Mouse (Mus musculus) c-Kit-positive CD71-positive TER-119-positive erythroid progenitor cells, embryonic 14.5 days (primary cell): ENCODE measurements around the gene Hist1h3g.

Experiments
- DNase-seq: peaks from one replicate; pipeline ENCODE4 v3.0.0-alpha.2; 2013; ENCODE audit warnings: low spot score

Hist1h3g gene

GRCm38 (mm10) chr13:23535137-23536075 is at the start of gene Hist1h3g:
Gene Hist1h3g, plus strand, starts transcription at chr13:23535422.
- DNase-seq = peak; percentile 96

DNA sequence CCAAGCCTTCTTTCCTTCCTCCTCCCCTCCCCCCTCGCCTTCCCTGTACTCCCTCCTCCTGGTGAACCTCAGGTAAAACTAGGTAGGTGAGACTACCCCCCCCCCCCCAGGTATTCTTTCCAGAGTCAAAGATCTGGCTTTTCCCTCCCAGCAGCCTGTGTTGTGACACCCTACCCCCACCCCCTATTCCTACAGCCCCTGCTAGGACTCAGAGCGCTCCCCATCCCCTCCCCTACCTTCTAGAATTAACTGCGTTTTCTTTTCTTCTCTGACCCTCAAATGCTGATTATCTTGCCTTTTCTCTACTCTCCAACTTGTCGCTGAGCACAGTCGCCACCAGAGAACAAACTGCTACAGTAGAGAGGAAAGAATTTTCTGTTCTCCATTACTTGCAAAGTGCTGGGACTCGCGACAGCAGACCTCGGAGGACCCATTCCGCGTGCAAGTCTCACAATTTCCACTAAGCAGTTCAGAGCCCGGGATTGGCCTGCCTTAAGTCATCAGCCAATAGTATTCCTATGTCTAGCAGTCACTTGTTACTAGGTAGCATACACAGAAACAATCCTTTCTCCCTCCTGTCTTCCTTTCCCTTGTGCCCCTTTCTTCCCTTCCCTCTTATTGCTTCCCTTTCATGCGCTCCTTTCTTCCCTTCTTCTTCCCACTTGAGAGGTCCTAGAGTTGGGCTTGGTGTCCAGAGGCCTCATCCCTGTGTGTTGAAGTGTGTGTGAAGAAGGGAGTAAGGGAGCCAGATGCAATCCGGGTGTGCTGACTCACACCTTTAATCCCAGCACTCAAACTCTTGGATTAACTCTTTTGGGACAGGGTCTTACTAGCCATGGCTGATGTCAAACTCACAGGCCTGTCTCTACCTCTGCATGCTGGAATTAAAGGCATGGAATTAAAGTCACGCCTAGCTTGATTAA is 46.6 kb upstream of the Hist1h3g start, which contains the start of gene Btn2a2:
Gene Btn2a2, minus strand, starts transcription at position 458 of the 923 bp plus-strand sequence.
- DNase-seq = no peak

- no peak for DNase-seq
These were observed 44.4 kb upstream of the Hist1h3g start for GRCm38 (mm10) chr13:23490863-23491262.

DNA sequence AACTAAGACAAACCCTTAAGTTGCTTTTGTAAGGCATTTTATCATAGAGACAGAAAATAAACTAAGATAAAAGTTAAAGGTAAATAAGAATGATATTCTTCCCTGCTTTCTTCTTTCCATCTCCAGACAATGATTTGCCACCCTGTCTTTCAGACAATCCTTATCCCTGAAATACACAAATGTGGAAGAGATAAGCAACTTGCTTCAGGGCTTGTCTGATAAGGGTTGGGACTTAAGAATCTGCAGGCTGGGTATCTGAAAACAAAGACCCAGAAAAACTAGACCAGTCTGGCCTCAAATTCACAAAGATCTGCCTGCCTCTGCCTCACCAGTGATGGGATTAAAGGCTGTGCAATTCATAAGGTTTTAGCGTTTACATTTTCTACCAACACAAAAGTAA is 44.0 kb upstream of the Hist1h3g start:
- no peak for DNase-seq

- peak; percentile 32 for DNase-seq
These were observed 43.2 kb upstream of the Hist1h3g start for GRCm38 (mm10) chr13:23491990-23492389.

- no peak for DNase-seq
These were observed 39.7 kb upstream of the Hist1h3g start for GRCm38 (mm10) chr13:23495526-23495925.

GRCm38 (mm10) chr13:23497656-23498321 is 37.4 kb upstream of the Hist1h3g start:
- peak; percentile 76 for DNase-seq

DNA sequence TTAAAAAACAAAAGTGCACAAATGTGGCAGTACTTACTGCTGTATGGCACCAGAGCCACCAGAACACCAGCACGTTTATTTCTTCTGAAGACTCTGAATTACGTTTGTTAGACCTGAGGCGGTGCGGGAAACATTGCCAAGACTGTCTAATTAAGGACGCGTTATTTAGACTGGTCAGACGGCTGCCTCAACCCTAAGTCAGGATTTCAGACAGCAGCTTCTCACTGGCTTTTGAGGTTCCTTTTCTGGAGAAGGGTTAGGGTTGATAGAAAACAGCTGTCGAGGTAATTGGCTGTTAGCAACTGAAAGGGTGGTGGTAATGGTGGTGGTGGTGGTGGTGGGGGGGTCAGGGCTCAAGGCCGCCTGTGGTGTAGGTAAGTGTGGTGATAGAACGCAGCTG is 36.6 kb upstream of the Hist1h3g start:
- DNase-seq = no peak

- DNase-seq = no peak
These were observed 35.3 kb upstream of the Hist1h3g start for GRCm38 (mm10) chr13:23499943-23500342.

DNA sequence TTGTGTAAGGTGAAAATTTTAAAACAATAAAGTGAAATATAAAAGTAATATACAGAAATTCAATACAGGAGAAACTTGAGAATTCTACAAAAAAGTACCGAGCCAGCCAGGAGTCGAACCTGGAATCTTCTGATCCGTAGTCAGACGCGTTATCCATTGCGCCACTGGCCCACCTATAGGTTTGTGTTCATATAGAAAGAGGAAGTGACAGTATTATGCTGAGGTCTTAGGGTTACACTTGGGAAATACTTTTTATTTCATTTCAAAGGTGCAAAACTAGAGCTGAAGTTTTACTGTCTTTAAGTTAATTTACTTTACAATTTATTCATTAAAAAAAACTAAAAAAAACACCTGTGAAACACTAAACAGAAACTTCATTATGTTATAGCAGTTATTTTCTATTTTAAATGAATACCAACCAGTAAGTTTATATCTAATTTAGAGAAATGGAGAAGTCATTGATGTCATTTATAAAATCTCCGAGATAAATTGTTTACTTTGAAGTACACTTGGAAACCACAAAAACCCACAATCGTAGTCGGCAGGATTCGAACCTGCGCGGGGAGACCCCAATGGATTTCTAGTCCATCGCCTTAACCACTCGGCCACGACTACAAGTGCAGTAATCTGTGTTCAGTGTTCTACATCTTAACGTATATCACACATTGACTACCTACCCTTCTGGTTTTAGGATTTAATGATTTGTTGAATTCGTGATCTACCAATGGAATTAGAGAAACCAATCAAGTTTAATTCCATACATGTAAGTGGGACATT is 34.6 kb upstream of the Hist1h3g start:
- DNase-seq = peak; percentile 88

- no peak for DNase-seq
These were observed 33.7 kb upstream of the Hist1h3g start for GRCm38 (mm10) chr13:23501511-23501910.

DNA sequence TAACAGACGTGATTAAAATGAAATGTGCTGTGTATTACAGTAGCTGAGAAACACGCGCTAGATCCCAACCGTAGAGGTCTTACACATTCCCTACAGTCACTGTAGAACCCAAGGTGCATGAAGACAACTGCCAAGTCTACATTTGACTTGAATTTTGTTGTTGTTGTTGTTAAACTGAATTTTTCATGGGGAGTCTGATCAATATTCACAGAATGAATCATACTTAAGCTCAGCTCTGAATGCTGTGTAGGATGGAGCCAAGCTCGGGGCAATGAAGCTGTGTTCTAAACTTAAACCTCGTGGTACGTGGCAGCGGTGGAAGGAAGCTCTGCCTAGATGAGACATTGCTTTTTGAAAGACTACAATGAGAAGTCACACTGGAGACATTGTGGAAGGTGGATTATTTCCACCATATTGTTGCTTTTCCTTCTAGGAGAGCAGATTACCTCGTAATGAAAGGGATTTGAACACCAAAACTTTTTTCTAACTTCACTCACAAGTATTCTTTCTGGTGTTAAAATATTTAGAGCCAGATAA is 33.1 kb upstream of the Hist1h3g start:
- DNase-seq = no peak

DNA sequence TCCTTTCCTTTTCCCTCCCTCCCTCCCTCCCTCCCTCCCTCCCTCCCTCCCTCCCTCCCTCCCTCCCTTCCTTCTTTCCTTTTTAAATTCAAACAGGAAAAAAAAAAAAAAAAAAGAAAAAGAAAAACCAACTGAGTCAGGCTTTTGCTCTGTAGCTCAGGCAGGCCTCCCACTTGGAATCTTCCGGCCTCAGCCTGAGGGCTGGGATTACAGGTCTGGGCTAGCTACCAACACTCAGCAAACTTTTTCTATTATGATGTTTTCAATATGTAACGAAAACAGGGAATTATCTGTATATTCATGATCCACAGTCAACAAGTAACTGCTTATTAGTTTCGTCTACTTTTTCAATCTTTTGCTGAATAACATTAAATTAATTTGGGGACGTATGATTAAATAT is 32.3 kb upstream of the Hist1h3g start:
- DNase-seq = no peak

- DNase-seq = peak; percentile 80
These were observed 31.4 kb upstream of the Hist1h3g start for GRCm38 (mm10) chr13:23503797-23504196.

DNA sequence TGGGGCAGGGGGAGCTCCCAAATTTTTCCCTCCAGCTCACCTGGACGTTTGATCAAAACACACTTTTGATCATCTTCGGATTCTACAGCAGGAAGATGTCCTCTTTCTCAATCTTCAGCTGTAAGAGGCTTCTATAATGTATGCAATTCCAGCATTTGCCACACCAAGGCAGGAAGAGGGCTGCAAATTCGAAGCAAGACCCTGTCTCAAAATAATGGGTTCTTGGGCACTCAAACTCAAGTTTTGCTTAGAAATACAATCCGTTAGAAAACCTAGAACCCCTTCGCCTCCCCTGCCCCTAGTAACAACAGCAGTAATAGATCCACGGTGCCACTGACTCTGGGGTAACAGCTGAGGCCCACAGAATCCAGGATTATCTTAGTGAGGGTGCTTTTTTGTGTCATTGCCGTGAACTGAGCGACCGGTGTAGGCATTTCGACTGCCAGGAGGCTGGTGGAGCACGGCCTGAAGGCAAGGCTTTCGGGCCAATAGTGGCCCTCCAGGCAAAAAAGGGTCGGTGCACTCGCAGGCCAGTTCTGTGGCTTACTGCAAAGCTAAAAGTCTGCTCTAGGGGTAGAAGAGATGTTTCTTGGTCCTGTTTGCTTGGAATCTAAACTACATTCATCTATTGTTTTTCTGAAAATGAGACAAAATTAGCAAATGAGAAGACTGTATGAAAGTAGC is 29.4 kb upstream of the Hist1h3g start:
- no peak for DNase-seq

GRCm38 (mm10) chr13:23506351-23506750 is 28.9 kb upstream of the Hist1h3g start:
- DNase-seq = peak; percentile 82

- no peak for DNase-seq
These were observed 28.3 kb upstream of the Hist1h3g start for GRCm38 (mm10) chr13:23506819-23507515.

DNA sequence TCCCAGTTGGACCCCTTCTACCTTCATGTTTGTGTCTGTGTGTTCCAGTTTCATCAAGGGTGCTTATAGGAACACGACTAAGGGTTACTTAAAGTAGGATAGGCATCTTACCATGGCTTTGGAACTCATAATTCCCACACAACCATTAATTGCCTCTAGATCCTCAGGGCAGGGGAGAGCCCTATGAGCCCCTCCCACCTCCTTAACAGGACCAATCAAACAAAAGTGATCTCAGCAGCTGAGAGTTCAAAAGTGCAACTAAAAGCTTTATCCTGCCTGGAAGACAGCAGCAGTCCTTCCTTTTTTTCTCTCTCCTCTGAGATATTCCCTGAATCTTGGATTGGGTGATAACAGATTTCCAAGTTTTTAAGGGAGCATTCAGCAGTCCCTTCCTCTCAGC is 25.1 kb upstream of the Hist1h3g start:
- DNase-seq = no peak

- DNase-seq = no peak
These were observed 21.7 kb upstream of the Hist1h3g start for GRCm38 (mm10) chr13:23513517-23513916.

GRCm38 (mm10) chr13:23515281-23515680 is 19.9 kb upstream of the Hist1h3g start:
- no peak for DNase-seq
